Mouse (Mus musculus): ENCODE data around the gene Mfsd4a. TPM values are rescaled to one million over a fixed set of nuclear protein-coding genes. Genes with fewer than 3 reads are reported as not detected.

The Mfsd4a gene
- polyA plus RNA-seq, 1 experiment from 2014 or later, result 8.7 TPM

GRCm38 (mm10) chr1:132075576-132075975 lies 7.7 kb upstream of the Mfsd4a start:
- Histone ChIP-seq H3K4me3 (ENCODE audit: low read length) (no peak overlapping the region), H3K27ac (ENCODE audit: low read length) (no peak overlapping the region), H3K4me1 (ENCODE audit: control insufficient read depth, insufficient read depth, low read length) (no peaks in the 10 kb centered on the region), H3K4me2 (ENCODE audit: low read depth, low read length) (no peak overlapping the region), H3K9ac (ENCODE audit: low read depth, low read length) (no peak overlapping the region), H3K27me3 (replicated peaks; ENCODE audit: control insufficient read depth, insufficient read depth, low read length) (0 out of 2 replicates have a peak, but pooled peaks cover 2% of the 10 kb centered on the region), H3K36me3 (ENCODE audit: control insufficient read depth, insufficient read depth, low read length) (no peaks in the 10 kb centered on the region), H3K9me3 (ENCODE audit: control insufficient read depth, low read length) (no peaks in the 10 kb centered on the region)
- 86% methylated on average over 10 of the region's 10 CpGs for WGBS
- no peak for ATAC-seq

GRCm38 (mm10) chr1:132070659-132071058 lies 2.8 kb upstream of the Mfsd4a start:
- 70% methylated on average over 3 of the region's 3 CpGs for WGBS
- H3K27me3 ChIP-seq (replicated peaks; ENCODE audit: control insufficient read depth, insufficient read depth, low read length), result peaks cover 27% of the 10 kb centered on the region
- H3K9ac ChIP-seq (ENCODE audit: low read depth, low read length), result no peak overlapping the region
- no peak for ATAC-seq
- H3K27ac ChIP-seq (ENCODE audit: low read length), result no peak overlapping the region
- no peaks in the 10 kb centered on the region for H3K36me3 ChIP-seq (ENCODE audit: control insufficient read depth, insufficient read depth, low read length)
- peaks cover 7% of the 10 kb centered on the region for H3K4me1 ChIP-seq (ENCODE audit: control insufficient read depth, insufficient read depth, low read length)
- H3K4me2 ChIP-seq (ENCODE audit: low read depth, low read length), result no peak overlapping the region
- H3K9me3 ChIP-seq (ENCODE audit: control insufficient read depth, low read length), result no peaks in the 10 kb centered on the region
- H3K4me3 ChIP-seq (ENCODE audit: low read length), result no peak overlapping the region

GRCm38 (mm10) chr1:132069436-132069835 lies 1.6 kb upstream of the Mfsd4a start:
- no peak overlapping the region for H3K4me2 ChIP-seq (ENCODE audit: low read depth, low read length)
- H3K4me1 ChIP-seq (ENCODE audit: control insufficient read depth, insufficient read depth, low read length), result peaks cover 7% of the 10 kb centered on the region
- H3K9me3 ChIP-seq (ENCODE audit: control insufficient read depth, low read length), result no peaks in the 10 kb centered on the region
- no peaks in the 10 kb centered on the region for H3K36me3 ChIP-seq (ENCODE audit: control insufficient read depth, insufficient read depth, low read length)
- ATAC-seq, result no peak
- peaks cover 27% of the 10 kb centered on the region for H3K27me3 ChIP-seq (replicated peaks; ENCODE audit: control insufficient read depth, insufficient read depth, low read length)
- no peak overlapping the region for H3K27ac ChIP-seq (ENCODE audit: low read length)
- no peak overlapping the region for H3K9ac ChIP-seq (ENCODE audit: low read depth, low read length)
- H3K4me3 ChIP-seq (ENCODE audit: low read length), result no peak overlapping the region
- WGBS, result 87% methylated on average over 8 of the region's 8 CpGs

GRCm38 (mm10) chr1:132065475-132066172 lies 2.2 kb downstream of the Mfsd4a start:
- H3K36me3 ChIP-seq (ENCODE audit: control insufficient read depth, insufficient read depth, low read length), result no peaks in the 10 kb centered on the region
- 83% methylated on average over 8 of the region's 8 CpGs for WGBS
- H3K27me3 ChIP-seq (replicated peaks; ENCODE audit: control insufficient read depth, insufficient read depth, low read length), result peaks cover 26% of the 10 kb centered on the region
- H3K27ac ChIP-seq (ENCODE audit: low read length), result no peak overlapping the region
- ATAC-seq, result no peak
- H3K4me1 ChIP-seq (ENCODE audit: control insufficient read depth, insufficient read depth, low read length), result peaks cover 7% of the 10 kb centered on the region
- H3K4me2 ChIP-seq (ENCODE audit: low read depth, low read length), result no peak overlapping the region
- H3K4me3 ChIP-seq (ENCODE audit: low read length), result no peak overlapping the region
- no peaks in the 10 kb centered on the region for H3K9me3 ChIP-seq (ENCODE audit: control insufficient read depth, low read length)
- no peak overlapping the region for H3K9ac ChIP-seq (ENCODE audit: low read depth, low read length)

GRCm38 (mm10) chr1:132065001-132065400 lies 2.9 kb downstream of the Mfsd4a start:
- Histone ChIP-seq H3K4me1 (ENCODE audit: control insufficient read depth, insufficient read depth, low read length) (peaks cover 7% of the 10 kb centered on the region), H3K36me3 (ENCODE audit: control insufficient read depth, insufficient read depth, low read length) (no peaks in the 10 kb centered on the region), H3K27ac (ENCODE audit: low read length) (no peak overlapping the region), H3K27me3 (replicated peaks; ENCODE audit: control insufficient read depth, insufficient read depth, low read length) (peaks cover 24% of the 10 kb centered on the region), H3K4me2 (ENCODE audit: low read depth, low read length) (no peak overlapping the region), H3K9me3 (ENCODE audit: control insufficient read depth, low read length) (no peaks in the 10 kb centered on the region), H3K9ac (ENCODE audit: low read depth, low read length) (no peak overlapping the region), H3K4me3 (ENCODE audit: low read length) (no peak overlapping the region)
- ATAC-seq, result no peak
- WGBS, result 69% methylated on average over 1 of the region's 1 CpGs

- Histone ChIP-seq H3K9me3 (ENCODE audit: control insufficient read depth, low read length) (no peaks in the 10 kb centered on the region), H3K4me3 (ENCODE audit: low read length) (no peak overlapping the region), H3K27me3 (replicated peaks; ENCODE audit: control insufficient read depth, insufficient read depth, low read length) (peaks cover 14% of the 10 kb centered on the region), H3K4me2 (ENCODE audit: low read depth, low read length) (no peak overlapping the region), H3K9ac (ENCODE audit: low read depth, low read length) (no peak overlapping the region), H3K27ac (ENCODE audit: low read length) (no peak overlapping the region), H3K36me3 (ENCODE audit: control insufficient read depth, insufficient read depth, low read length) (no peaks in the 10 kb centered on the region), H3K4me1 (ENCODE audit: control insufficient read depth, insufficient read depth, low read length) (peaks cover 13% of the 10 kb centered on the region)
- WGBS, result 82% methylated on average over 4 of the region's 4 CpGs
- ATAC-seq, result no peak
Observed at GRCm38 (mm10) chr1:132063096-132063495, 4.8 kb downstream of the Mfsd4a start.

GRCm38 (mm10) chr1:132061750-132062541 lies 5.9 kb downstream of the Mfsd4a start:
- H3K27me3 ChIP-seq (replicated peaks; ENCODE audit: control insufficient read depth, insufficient read depth, low read length), result peaks cover 7% of the 10 kb centered on the region
- WGBS, result 38% methylated on average over 6 of the region's 6 CpGs
- no peak overlapping the region for H3K4me3 ChIP-seq (ENCODE audit: low read length)
- H3K4me1 ChIP-seq (ENCODE audit: control insufficient read depth, insufficient read depth, low read length), result peaks cover 8% of the 10 kb centered on the region
- no peak overlapping the region for H3K9ac ChIP-seq (ENCODE audit: low read depth, low read length)
- H3K36me3 ChIP-seq (ENCODE audit: control insufficient read depth, insufficient read depth, low read length), result no peaks in the 10 kb centered on the region
- peak overlapping the region; percentile 72 for H3K27ac ChIP-seq (ENCODE audit: low read length)
- H3K9me3 ChIP-seq (ENCODE audit: control insufficient read depth, low read length), result no peaks in the 10 kb centered on the region
- ATAC-seq, result peak; percentile 77
- H3K4me2 ChIP-seq (ENCODE audit: low read depth, low read length), result no peak overlapping the region

GRCm38 (mm10) chr1:132060036-132060769 lies 7.7 kb downstream of the Mfsd4a start:
- H3K27me3 ChIP-seq (replicated peaks; ENCODE audit: control insufficient read depth, insufficient read depth, low read length), result no peaks in the 10 kb centered on the region
- H3K9me3 ChIP-seq (ENCODE audit: control insufficient read depth, low read length), result no peaks in the 10 kb centered on the region
- H3K4me3 ChIP-seq (ENCODE audit: low read length), result no peak overlapping the region
- peaks cover 8% of the 10 kb centered on the region for H3K4me1 ChIP-seq (ENCODE audit: control insufficient read depth, insufficient read depth, low read length)
- ATAC-seq, result no peak
- H3K4me2 ChIP-seq (ENCODE audit: low read depth, low read length), result no peak overlapping the region
- no peaks in the 10 kb centered on the region for H3K36me3 ChIP-seq (ENCODE audit: control insufficient read depth, insufficient read depth, low read length)
- H3K9ac ChIP-seq (ENCODE audit: low read depth, low read length), result no peak overlapping the region
- no peak overlapping the region for H3K27ac ChIP-seq (ENCODE audit: low read length)
- 56% methylated on average over 7 of the region's 7 CpGs for WGBS

GRCm38 (mm10) chr1:132058558-132058957 lies 9.3 kb downstream of the Mfsd4a start:
- WGBS, result 76% methylated on average over 5 of the region's 5 CpGs

More at GRCm38 (mm10) chr1:132058558-132058957, 9.3 kb downstream of the Mfsd4a start:
- H3K9ac ChIP-seq (ENCODE audit: low read depth, low read length), result no peak overlapping the region
- H3K27ac ChIP-seq (ENCODE audit: low read length), result peak overlapping the region; percentile 63
- H3K9me3 ChIP-seq (ENCODE audit: control insufficient read depth, low read length), result no peaks in the 10 kb centered on the region
- H3K4me3 ChIP-seq (ENCODE audit: low read length), result no peak overlapping the region
- peaks cover 8% of the 10 kb centered on the region for H3K4me1 ChIP-seq (ENCODE audit: control insufficient read depth, insufficient read depth, low read length)
- ATAC-seq, result peak; percentile 53
- no peak overlapping the region for H3K4me2 ChIP-seq (ENCODE audit: low read depth, low read length)
- no peaks in the 10 kb centered on the region for H3K36me3 ChIP-seq (ENCODE audit: control insufficient read depth, insufficient read depth, low read length)
- no peaks in the 10 kb centered on the region for H3K27me3 ChIP-seq (replicated peaks; ENCODE audit: control insufficient read depth, insufficient read depth, low read length)
